7 mouse cellular contexts compared by ENCODE assay signal in the genomic region with DNA sequence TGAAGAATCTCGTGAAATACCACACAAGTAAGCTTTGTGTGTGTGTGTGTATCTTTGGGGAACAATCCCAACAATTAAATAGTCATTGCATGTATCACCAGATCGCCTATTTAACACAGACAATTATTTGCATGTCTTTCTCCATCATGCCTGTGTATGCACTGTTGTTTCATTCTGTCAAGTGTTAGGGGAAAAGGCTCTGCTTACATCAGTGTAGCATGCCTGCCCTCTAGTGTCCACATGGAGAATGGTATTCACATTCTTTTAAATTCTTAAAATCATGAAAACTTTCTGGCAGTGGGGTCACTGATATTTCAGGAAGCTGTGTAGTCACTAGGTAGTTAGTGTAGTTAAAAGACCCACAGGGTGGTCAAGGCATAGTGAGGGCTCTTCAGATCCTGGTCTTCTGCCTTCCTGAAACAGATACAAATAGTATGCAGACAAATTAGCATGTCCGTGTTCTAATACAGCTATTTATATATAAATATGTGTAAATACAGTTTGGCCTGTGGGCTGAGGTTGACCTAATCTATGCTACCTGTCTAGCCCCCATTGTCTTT.
DNase-seq lines count a peak whose midpoint lies in the region; ATAC-seq and TF ChIP-seq lines count a peak whose summit lies in the region.

No protein-coding gene starts in this region.

- TF ChIP-seq CTCF in liver, postnatal 0 days (IDR thresholded peaks at IDR 0.05; ENCODE audit: low read depth) = peak; percentile 77

- H3K27ac ChIP-seq in liver, postnatal 0 days (ENCODE audit: low read depth) = no peak overlapping the region
- no peak overlapping the region for H3K27ac ChIP-seq in liver, embryonic 12.5 days
- H3K27ac ChIP-seq in intestine, embryonic 16.5 days (ENCODE audit: low read length) = no peak overlapping the region

- H3K4me1 ChIP-seq in liver, postnatal 0 days (ENCODE audit: insufficient read depth) = no peaks in the 10 kb centered on the region
- H3K4me1 ChIP-seq in liver, embryonic 12.5 days = no peaks in the 10 kb centered on the region
- H3K4me1 ChIP-seq in intestine, embryonic 16.5 days (ENCODE audit: control insufficient read depth, insufficient read depth, low read length) = no peaks in the 10 kb centered on the region

- no peak overlapping the region for H3K4me3 ChIP-seq in liver, postnatal 0 days (ENCODE audit: low read depth, low read length)
- H3K4me3 ChIP-seq in liver, embryonic 12.5 days = no peak overlapping the region
- no peak overlapping the region for H3K4me3 ChIP-seq in intestine, embryonic 16.5 days (ENCODE audit: low read length)

- TF ChIP-seq EP300 in liver, postnatal 0 days (IDR thresholded peaks at IDR 0.05; ENCODE audit: low read depth) = no peak

- no peaks in the 10 kb centered on the region for H3K27me3 ChIP-seq in liver, postnatal 0 days (ENCODE audit: insufficient read depth, low read length)
- H3K27me3 ChIP-seq in liver, embryonic 12.5 days (replicated peaks) = no peaks in the 10 kb centered on the region
- H3K27me3 ChIP-seq in intestine, embryonic 16.5 days (replicated peaks; ENCODE audit: control insufficient read depth, insufficient read depth, low read length) = no peaks in the 10 kb centered on the region

- no peak for DNase-seq in liver, postnatal 0 days
- peak; percentile 44 for DNase-seq in R1 (ENCODE audit: low read depth, low spot score)
- DNase-seq in embryo, embryonic 10 days (ENCODE audit: low spot score) = peak; percentile 77
- peak; percentile 13 for DNase-seq in lung, postnatal 25 days (ENCODE audit: low spot score)
- DNase-seq in testis, postnatal 14 days (ENCODE audit: low spot score) = no peak

- H3K4me2 ChIP-seq in liver, postnatal 0 days (ENCODE audit: low read depth, low read length) = no peak overlapping the region
- no peak overlapping the region for H3K4me2 ChIP-seq in liver, embryonic 12.5 days
- H3K4me2 ChIP-seq in intestine, embryonic 16.5 days (ENCODE audit: low read depth, low read length) = no peak overlapping the region

- no peak overlapping the region for H3K9ac ChIP-seq in liver, postnatal 0 days (replicated peaks)
- H3K9ac ChIP-seq in liver, embryonic 12.5 days = no peak overlapping the region
- H3K9ac ChIP-seq in intestine, embryonic 16.5 days (ENCODE audit: low read depth, low read length) = no peak overlapping the region

- no peaks in the 10 kb centered on the region for H3K9me3 ChIP-seq in liver, postnatal 0 days (ENCODE audit: low read length)
- H3K9me3 ChIP-seq in liver, embryonic 12.5 days (replicated peaks) = no peaks in the 10 kb centered on the region
- H3K9me3 ChIP-seq in intestine, embryonic 16.5 days (ENCODE audit: control insufficient read depth, low read length) = no peaks in the 10 kb centered on the region

- no peaks in the 10 kb centered on the region for H3K36me3 ChIP-seq in liver, postnatal 0 days (replicated peaks; ENCODE audit: insufficient read depth, low read length)
- no peaks in the 10 kb centered on the region for H3K36me3 ChIP-seq in liver, embryonic 12.5 days
- no peaks in the 10 kb centered on the region for H3K36me3 ChIP-seq in intestine, embryonic 16.5 days (ENCODE audit: control insufficient read depth, insufficient read depth, low read length)

- WGBS in liver, postnatal 0 days (ENCODE audit: insufficient replicate concordance) = 46% methylated on average over 3 of the region's 3 CpGs
- WGBS in liver, embryonic 12.5 days (ENCODE audit: insufficient replicate concordance) = 50% methylated on average over 3 of the region's 3 CpGs
- 40% methylated on average over 3 of the region's 3 CpGs for WGBS in intestine, embryonic 16.5 days

- no peak for ATAC-seq in liver, postnatal 0 days
- ATAC-seq in liver, embryonic 12.5 days = no peak
- ATAC-seq in intestine, embryonic 16.5 days = 0 out of 2 replicates have a peak, but pooled peaks have one; percentile 42

Comparison
In these comparisons a context has a peak if more than half of its experiments do, and no peak if none do; other contexts are left out.
1. DNase-seq: peak in R1 (single experiment), embryo, embryonic 10 days (single experiment) and lung, postnatal 25 days (single experiment); none in liver, postnatal 0 days (single experiment) and testis, postnatal 14 days (single experiment).